Mouse (Mus musculus): ENCODE data around the gene Atg16l2.

The Atg16l2 gene

DNA sequence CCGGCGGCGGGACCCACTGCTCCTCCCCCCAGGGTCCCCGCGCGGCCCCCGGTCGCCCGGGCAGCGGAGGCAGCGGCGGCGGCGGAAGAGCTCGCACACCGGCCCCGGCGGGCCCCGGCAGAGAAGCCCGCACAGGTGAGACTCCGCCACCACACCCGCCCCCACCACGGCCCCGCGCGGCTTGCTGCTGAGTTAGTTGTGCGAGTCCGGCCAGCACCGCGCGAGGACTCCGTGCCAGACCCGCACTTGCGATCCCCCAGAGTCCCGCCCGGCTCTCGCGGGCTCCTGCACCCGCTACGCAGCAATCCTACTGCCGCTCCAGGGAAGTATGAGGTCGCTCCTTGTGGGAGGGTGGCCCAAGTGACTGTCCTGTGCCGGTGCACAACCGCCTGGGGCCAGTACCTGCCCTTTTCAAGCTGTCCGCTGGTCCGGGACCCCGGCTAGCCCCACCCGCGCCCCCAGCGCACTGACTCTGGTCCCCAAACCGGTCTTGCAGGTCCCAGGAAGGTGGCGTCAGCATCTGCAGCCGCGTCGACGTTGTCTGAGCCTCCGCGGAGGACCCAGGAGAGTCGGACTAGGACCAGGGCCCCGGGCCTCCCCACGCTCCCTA lies 19.3 kb upstream of the Atg16l2 start:
- in situ Hi-C loops (cut with MseI, MboI) = no loop called here

GRCm38 (mm10) chr7:101320399-101321217 lies 18.6 kb upstream of the Atg16l2 start:
- in situ Hi-C loops (cut with MseI, MboI) = no loop called here

DNA sequence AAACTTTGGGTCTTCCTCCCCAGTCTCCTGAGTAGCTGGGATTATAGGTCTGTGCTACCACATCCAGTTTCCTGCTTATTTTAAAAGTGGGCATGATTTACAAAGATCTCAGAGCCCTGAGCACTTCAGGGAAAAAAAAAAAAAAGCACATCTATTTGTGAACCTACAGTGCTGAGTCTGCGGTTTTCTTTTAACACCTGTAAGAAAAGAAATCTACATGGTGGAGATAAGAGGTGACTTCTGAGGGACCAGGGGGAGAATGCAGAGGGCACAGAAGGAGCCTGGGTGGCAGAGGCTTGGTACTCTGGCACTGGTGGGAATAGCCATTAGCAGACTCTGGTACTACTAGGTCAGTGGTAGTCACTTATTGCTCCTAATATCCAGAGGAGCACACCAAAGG lies 17.7 kb upstream of the Atg16l2 start:
- in situ Hi-C loops (cut with MseI, MboI) = no loop called here

DNA sequence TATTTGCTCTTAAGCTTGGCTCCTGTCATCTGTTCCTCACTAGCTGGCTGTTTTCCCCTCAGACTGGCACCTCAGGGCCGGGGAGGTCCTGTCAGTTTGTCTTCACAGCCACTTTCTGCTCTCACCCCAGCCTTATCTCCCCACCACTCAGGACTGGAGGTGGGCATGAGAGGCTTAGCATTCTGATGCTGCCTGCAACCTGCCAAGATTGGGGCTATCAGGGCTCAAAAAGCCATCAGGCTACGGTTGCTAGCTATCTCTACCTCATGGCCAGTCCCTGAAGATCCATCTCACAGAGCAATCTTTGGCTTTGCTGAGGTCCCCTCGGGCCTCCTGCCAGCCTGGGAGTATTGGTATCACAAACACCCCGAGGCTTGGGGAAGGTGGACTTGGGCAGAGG lies 16.8 kb upstream of the Atg16l2 start:
- in situ Hi-C loops (cut with MseI, MboI) = no loop called here

DNA sequence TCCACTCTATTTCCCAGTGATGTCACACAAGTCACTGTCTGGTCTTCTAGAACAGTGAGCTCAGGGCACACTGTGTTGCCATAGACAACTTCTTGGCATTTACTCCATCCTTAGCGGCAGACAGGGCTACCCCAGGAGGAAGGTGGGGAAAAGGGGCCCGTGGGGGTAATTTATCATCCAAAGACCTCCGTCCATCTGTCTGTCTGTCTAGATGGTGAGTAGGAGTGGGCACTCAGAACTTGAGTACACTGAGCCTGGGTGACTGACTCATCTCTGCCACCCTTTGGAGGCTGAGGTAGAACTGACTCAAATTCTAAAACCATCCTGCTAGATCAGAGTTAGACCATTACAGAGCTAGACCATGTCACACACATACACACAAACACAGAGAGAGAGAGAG lies 15.0 kb upstream of the Atg16l2 start, which contains the start of gene Stard10:
TSS of gene Stard10 (plus strand) at position 73 of the 400 bp plus-strand sequence.
- in situ Hi-C loops (cut with MseI, MboI) = no loop called here

DNA sequence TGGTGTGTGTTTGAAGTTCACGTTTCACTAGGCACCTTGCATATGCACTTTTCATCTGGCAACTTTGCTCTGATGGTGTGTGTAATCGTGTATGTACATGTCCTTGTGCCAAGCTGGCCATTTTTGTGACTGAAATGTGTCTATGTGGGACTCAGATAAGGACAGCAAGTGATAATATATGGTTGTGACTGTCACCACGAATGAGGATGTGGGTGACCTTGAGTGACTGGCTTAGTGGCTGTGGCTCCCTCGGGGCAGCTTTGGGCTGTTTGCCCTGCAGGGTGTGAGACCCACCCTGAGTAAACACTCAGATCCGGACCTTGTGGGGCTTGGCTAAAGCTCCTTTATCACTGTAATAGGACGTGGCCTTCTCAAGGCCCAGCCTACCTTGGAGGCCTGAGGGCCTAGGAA lies 14.5 kb upstream of the Atg16l2 start:
- in situ Hi-C loops (cut with MseI, MboI) = no loop called here

GRCm38 (mm10) chr7:101315699-101316098 lies 13.6 kb upstream of the Atg16l2 start:
- in situ Hi-C loops (cut with MseI, MboI) = no loop called here

DNA sequence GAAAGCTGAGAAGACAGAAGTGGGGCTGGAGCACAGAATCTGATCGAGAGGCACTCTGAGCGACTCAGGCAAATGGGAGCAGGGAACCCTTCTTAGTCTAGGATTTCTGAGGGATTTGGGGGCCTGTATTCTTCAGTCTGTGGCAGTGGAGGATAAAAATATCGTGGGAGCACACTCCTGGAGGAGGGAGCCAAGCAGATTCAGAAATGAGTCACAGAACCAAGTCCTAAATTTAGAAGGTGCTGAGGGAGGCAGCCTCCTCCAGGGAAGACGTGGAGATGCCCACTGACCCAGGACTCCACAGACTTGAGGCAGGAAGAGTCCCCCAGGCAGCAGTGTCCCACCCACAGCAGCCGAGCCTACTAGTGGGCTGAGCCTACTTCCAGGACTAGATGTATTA lies 12.3 kb upstream of the Atg16l2 start:
- in situ Hi-C loops (cut with MseI, MboI) = no loop called here

- in situ Hi-C loops (cut with MseI, MboI) = no loop called here
Measured at GRCm38 (mm10) chr7:101313033-101313432, 11.0 kb upstream of the Atg16l2 start.

- in situ Hi-C loops (cut with MseI, MboI) = no loop called here
Measured at GRCm38 (mm10) chr7:101311061-101311460, 9.0 kb upstream of the Atg16l2 start.

GRCm38 (mm10) chr7:101310327-101311028 lies 8.4 kb upstream of the Atg16l2 start:
- in situ Hi-C loops (cut with MseI, MboI) = no loop called here

- in situ Hi-C loops (cut with MseI, MboI) = no loop called here
Measured at GRCm38 (mm10) chr7:101309985-101310326, 7.9 kb upstream of the Atg16l2 start.

GRCm38 (mm10) chr7:101306841-101307240 lies 4.8 kb upstream of the Atg16l2 start:
- in situ Hi-C loops (cut with MseI, MboI) = no loop called here

DNA sequence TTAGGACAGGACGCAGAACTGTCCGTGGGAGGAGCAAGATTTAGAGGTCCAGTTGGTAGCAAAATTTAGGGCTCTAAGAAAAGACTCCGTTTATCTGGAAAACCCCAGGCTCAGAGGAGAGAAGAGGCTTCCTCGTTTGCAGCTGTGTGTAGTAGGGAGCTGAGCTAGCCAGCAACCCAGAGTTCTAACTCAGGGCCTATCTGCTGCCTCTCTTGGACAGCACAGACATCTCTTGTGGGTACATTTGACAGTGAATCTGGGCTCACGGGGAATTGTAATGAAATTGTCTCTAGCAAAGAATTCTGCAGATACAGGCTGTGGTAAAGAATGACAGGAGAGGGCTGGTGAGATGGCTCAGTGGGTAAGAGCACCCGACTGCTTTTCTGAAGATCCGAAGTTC lies 640 bp upstream of the Atg16l2 start:
- in situ Hi-C loops (cut with MseI, MboI) = no loop called here

GRCm38 (mm10) chr7:101301361-101301880 lies 630 bp downstream of the Atg16l2 start:
- in situ Hi-C loops (cut with MseI, MboI) = no loop called here

- in situ Hi-C loops (cut with MseI, MboI) = no loop called here
Measured at GRCm38 (mm10) chr7:101298375-101298774, 3.7 kb downstream of the Atg16l2 start.

DNA sequence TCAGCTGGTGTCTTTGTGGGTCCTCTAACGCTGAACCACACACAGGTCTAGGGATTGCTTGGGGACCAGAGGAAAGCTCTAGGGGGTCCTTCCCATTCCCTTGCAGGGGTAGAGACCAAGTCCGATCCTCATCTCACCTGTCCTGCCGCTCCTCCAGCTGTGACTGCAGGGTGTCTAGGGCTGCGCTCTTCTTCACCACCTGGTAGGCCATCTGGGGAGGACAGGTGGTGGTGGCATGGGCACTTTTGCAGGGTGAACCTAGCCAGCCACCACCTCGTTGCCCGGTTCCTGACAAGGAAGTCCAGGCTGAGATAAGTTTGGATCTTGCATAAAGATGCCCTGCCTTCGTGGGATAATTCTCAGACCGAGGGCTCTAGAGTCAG lies 5.0 kb downstream of the Atg16l2 start:
- in situ Hi-C loops (cut with MseI, MboI) = no loop called here

DNA sequence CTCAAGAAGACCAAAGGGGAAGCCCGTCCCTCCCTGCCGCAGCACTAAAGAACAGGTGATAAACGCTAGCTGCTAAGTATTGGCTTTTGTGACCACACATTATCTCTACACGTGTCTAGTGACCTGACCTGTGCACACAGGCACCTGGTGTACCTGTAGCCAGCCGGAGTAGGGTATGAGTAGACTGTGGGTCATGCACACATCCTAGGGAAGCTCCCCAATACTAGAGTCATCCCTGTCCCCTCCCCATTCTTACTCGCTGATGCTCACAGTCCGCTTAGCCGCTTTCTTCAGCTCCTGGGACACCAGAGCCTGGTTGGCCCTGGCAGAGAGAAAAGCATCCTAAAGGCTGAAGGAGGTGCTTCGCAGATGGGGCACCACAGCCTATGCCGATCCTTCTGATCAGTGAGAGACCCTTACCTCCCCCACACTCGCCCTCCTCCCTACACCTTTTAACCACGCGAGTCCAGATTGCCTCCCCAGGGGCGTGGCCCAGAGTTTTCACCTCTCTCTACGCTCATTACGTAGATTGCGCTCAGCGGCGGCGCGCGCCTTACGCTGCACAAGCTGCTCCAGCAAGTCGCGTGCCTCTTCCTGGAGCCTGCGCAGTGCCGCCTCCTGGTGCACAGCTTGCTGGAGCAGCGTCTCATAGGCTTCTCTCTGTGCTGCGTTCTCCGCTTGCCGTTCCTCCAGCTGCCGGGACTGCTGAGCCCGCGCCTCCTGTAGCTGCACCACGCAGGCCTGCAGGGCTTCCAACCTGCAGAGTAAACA lies 5.6 kb downstream of the Atg16l2 start:
- in situ Hi-C loops (cut with MseI, MboI) = no loop called here

DNA sequence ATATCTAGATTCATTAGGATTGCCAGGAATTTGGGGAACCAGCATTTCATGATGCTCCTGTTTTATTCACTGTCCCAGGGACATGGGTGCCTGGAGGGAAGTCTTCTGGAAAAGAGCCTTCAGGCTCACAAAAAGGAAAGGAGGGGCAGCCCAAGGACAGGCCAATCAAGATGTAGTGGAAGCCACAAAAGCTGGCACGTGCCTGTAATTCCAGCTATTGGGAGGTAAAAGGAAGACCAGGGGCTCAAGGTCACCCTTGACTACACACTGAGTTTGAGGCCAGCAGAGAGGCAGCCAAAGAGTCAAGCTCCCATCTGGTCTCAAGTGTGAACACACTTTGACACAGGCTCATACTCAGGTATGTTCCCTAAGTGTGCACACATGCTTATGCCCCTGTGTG lies 6.6 kb downstream of the Atg16l2 start:
- in situ Hi-C loops (cut with MseI, MboI) = no loop called here

GRCm38 (mm10) chr7:101293611-101294010 lies 8.4 kb downstream of the Atg16l2 start:
- in situ Hi-C loops (cut with MseI, MboI) = no loop called here

DNA sequence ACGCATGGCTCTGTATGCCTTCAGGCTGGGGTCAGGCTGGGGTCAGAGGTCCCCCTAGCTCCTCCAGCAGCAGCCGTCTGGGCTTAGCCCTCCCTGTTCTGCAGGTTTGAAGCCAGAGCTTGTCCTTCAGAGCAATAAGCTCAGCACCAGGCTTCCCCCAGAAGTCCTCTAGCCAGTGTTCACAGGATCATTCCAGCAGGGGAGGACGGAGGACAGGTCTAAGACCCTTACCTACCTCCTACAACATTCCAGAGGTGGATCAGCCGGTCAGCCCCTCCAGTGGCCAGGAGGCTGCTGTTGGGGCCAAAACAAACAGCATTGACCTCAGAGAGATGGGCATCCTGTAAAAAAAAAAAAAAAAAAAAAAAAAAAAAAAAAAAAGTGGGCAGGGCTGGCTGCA lies 8.9 kb downstream of the Atg16l2 start:
- in situ Hi-C loops (cut with MseI, MboI) = no loop called here

DNA sequence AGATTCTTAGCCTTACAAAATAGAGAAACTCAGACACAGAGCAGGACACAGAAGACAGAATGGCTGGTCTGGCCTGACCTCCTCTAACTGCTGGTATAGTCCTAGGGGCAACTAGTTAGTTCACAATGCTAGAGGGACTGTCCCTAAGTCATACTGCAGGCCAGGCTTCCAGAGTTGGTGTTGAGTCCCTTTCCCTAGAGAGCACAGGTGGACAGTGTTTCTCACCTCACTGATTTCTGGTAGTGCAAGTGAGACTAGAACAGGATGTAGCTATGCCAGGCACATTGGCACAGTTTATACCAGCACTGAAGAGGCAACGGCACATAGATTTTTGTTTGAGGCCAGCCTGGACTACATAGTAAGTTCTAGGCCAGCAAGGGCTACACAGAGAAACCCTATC lies 9.4 kb downstream of the Atg16l2 start:
- in situ Hi-C loops (cut with MseI, MboI) = no loop called here

Measured in mouse trophoblast stem cell (cell line).